Mouse (Mus musculus) liver, embryonic 14.5 days (tissue): ENCODE results near the gene Gtdc1. TPM values are rescaled to one million over a fixed set of nuclear protein-coding genes. Genes with fewer than 3 reads are reported as not detected.

Source experiments
- ATAC-seq: fragments of 200-750 bp; cut with Nextera tagmentation; 2 replicates; pipeline ENCODE4 v1.8.0; 2017; ENCODE audit warnings: moderate number of reproducible peaks, mild to moderate bottlenecking, moderate library complexity; ENCODE audit not compliant: insufficient read depth
- DNase-seq, 3 experiments: peaks; one replicate each; pipeline ENCODE4 v3.0.0-alpha.2; 2012 to 2013; ENCODE audit warnings: low read depth in 3 of 3, low spot score in 3 of 3
- H3K27ac ChIP-seq: fragments of 300-500 bp; sonication (generic); 2 replicates; pipeline ENCODE4 v1.5.1; 2014; ENCODE audit warnings: moderate library complexity, mild to moderate bottlenecking, control low read depth, inconsistent platforms
- H3K27me3 ChIP-seq: fragments of 300-500 bp; sonication (generic); 2 replicates; pipeline ENCODE4 v1.6.1; 2014; ENCODE audit warnings: mild to moderate bottlenecking, low read length, moderate library complexity; ENCODE audit not compliant: control insufficient read depth, insufficient read depth
- H3K36me3 ChIP-seq: fragments of 300-500 bp; sonication (generic); replicated peaks from 2 replicates; pipeline ENCODE4 v1.6.1; 2014; ENCODE audit warnings: low read depth; ENCODE audit not compliant: control insufficient read depth, insufficient read depth
- H3K4me1 ChIP-seq, 2 experiments: fragments of 200-500 bp in 1 of 2; fragments of 300-500 bp in 1 of 2; sonication (generic) in 1 of 2; replicated peaks; 2 replicates each; pipeline ENCODE4 v1.6.1; 2012 to 2014; ENCODE audit warnings: antibody characterized with exemption in 1 of 2, inconsistent platforms in 1 of 2, low read length in 1 of 2; ENCODE audit not compliant: control insufficient read depth in 2 of 2, insufficient read depth in 2 of 2
- H3K4me2 ChIP-seq: fragments of 300-500 bp; sonication (generic); 2 replicates; pipeline ENCODE4 v1.6.1; 2014; ENCODE audit warnings: low read depth, mild to moderate bottlenecking, control low read depth, moderate library complexity
- H3K4me3 ChIP-seq, 2 experiments: fragments of 200-500 bp in 1 of 2; fragments of 300-500 bp in 1 of 2; sonication (generic) in 1 of 2; 2 replicates each; pipeline ENCODE4 v1.5.1; 2012 to 2014; ENCODE audit warnings: low read depth in 2 of 2, low read length in 2 of 2, mild to moderate bottlenecking in 2 of 2, control low read depth in 1 of 2, inconsistent platforms in 1 of 2, moderate library complexity in 1 of 2; ENCODE audit not compliant: insufficient read depth in 1 of 2
- H3K9ac ChIP-seq: fragments of 300-500 bp; sonication (generic); replicated peaks from 2 replicates; pipeline ENCODE4 v1.6.1; 2014; ENCODE audit warnings: mild to moderate bottlenecking, control low read depth, moderate library complexity
- H3K9me3 ChIP-seq: fragments of 300-500 bp; sonication (generic); 2 replicates; pipeline ENCODE4 v1.6.1; 2016; ENCODE audit warnings: low read length, mixed read lengths; ENCODE audit not compliant: control insufficient read depth
- CTCF ChIP-seq: IDR thresholded peaks from 2 replicates; pipeline ENCODE4 v1.5.1; 2016; ENCODE audit warnings: antibody characterized with exemption, low read depth, control low read depth
- EP300 ChIP-seq: IDR thresholded peaks from 2 replicates; pipeline ENCODE4 v1.6.1; 2016; ENCODE audit warnings: antibody characterized with exemption, low read depth
- WGBS: fragments of 180-500 bp; shearing (Covaris S2); extraction: QIAGEN DNeasy Blood & Tissue Kit; methylation state at CpG from one replicate; pipeline ENCODE4 v1.1.7; 2014; ENCODE audit not compliant: insufficient replicate concordance; 5-methylcytosine and 5-hydroxymethylcytosine counted together
- polyA plus RNA-seq, 2 experiments: library from polyadenylated mRNA; depleted of rRNA in 1 of 2; stranded (reverse) in 1 of 2; unstranded in 1 of 2; fragments of >200 nt; fragmentation: Nextera tagmentation in 1 of 2; extraction: Ambion mirVana in 1 of 2; gene quantifications; 2 replicates each; pipeline versions ENCODE4 v1.2.1 to v1.2.3; 2012 to 2014

Gtdc1 gene
- polyA plus RNA-seq, 2 experiments = 3.6 to 5.8 TPM

GRCm38 (mm10) chr2:44829753-44830152 is 97.7 kb downstream of the Gtdc1 start:
- ATAC-seq (no peak), DNase-seq (no peak)
- Histone ChIP-seq H3K9ac (no peak overlapping the region), H3K36me3 (no peaks in the 10 kb centered on the region), H3K4me3 (no peak overlapping the region), H3K27me3 (no peaks in the 10 kb centered on the region), H3K4me2 (no peak overlapping the region), H3K27ac (no peak overlapping the region), H3K9me3 (no peaks in the 10 kb centered on the region), H3K4me1 (no peaks in the 10 kb centered on the region)
- TF ChIP-seq CTCF = no peak
- no peak for TF ChIP-seq EP300
- WGBS = 42% methylated on average over 2 of the region's 2 CpGs

- DNase-seq (no peak), ATAC-seq (no peak)
- Histone ChIP-seq H3K27me3 (no peaks in the 10 kb centered on the region), H3K4me1 (no peaks in the 10 kb centered on the region), H3K4me3 (no peak overlapping the region), H3K36me3 (no peaks in the 10 kb centered on the region), H3K9ac (no peak overlapping the region), H3K27ac (no peak overlapping the region), H3K4me2 (no peak overlapping the region), H3K9me3 (no peaks in the 10 kb centered on the region)
- 48% methylated on average over 2 of the region's 2 CpGs for WGBS
- TF ChIP-seq EP300 = no peak
- no peak for TF ChIP-seq CTCF
Observed at GRCm38 (mm10) chr2:44829346-44829745, 98.1 kb downstream of the Gtdc1 start.

- no peaks in the 10 kb centered on the region for H3K4me1 ChIP-seq
- no peak overlapping the region for H3K4me3 ChIP-seq
- H3K4me2 ChIP-seq = no peak overlapping the region
- TF ChIP-seq EP300 = no peak
- no peak for TF ChIP-seq CTCF
- H3K9me3 ChIP-seq = no peaks in the 10 kb centered on the region
- H3K36me3 ChIP-seq = no peaks in the 10 kb centered on the region
- ATAC-seq = no peak
- no peak overlapping the region for H3K27ac ChIP-seq
- H3K9ac ChIP-seq = no peak overlapping the region
- WGBS = 76% methylated on average over 3 of the region's 3 CpGs
- DNase-seq = no peak
- no peaks in the 10 kb centered on the region for H3K27me3 ChIP-seq
Observed at GRCm38 (mm10) chr2:44826609-44827008, 100.8 kb downstream of the Gtdc1 start.

- no peak overlapping the region for H3K27ac ChIP-seq
- DNase-seq (no peak), ATAC-seq (no peak)
- H3K4me1 ChIP-seq = no peaks in the 10 kb centered on the region
- no peak overlapping the region for H3K4me2 ChIP-seq
- H3K9ac ChIP-seq = no peak overlapping the region
- no peaks in the 10 kb centered on the region for H3K27me3 ChIP-seq
- no peak overlapping the region for H3K4me3 ChIP-seq
- TF ChIP-seq EP300 = no peak
- TF ChIP-seq CTCF = no peak
- no peaks in the 10 kb centered on the region for H3K9me3 ChIP-seq
- H3K36me3 ChIP-seq = no peaks in the 10 kb centered on the region
Observed at GRCm38 (mm10) chr2:44817787-44818186, 109.7 kb downstream of the Gtdc1 start.

DNA sequence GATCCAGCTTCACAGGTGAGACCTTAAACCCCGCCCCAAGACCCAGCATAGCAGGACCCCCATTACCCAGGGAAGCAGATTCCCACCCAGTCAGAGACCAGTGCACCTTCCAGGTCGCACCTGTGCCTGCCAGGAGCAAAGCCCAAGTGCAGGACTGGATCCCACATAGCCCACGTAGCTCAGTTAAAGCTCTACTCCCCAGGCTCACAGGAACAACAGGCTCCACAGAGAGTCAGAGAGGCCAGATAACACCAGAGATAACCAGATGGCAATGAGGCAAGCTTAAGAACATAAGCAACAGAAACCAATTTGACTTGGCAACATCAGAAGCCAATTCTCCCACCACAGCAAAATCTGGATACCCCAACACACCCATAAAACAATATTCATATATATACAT is 113.7 kb downstream of the Gtdc1 start:
- Histone ChIP-seq H3K36me3 (no peaks in the 10 kb centered on the region), H3K4me3 (no peak overlapping the region), H3K27me3 (no peaks in the 10 kb centered on the region), H3K9ac (no peak overlapping the region), H3K9me3 (no peaks in the 10 kb centered on the region), H3K4me1 (no peaks in the 10 kb centered on the region), H3K27ac (no peak overlapping the region), H3K4me2 (no peak overlapping the region)
- ATAC-seq = no peak
- 36% methylated on average over 3 of the region's 3 CpGs for WGBS
- DNase-seq = no peak
- TF ChIP-seq CTCF (no peak), EP300 (no peak)

DNA sequence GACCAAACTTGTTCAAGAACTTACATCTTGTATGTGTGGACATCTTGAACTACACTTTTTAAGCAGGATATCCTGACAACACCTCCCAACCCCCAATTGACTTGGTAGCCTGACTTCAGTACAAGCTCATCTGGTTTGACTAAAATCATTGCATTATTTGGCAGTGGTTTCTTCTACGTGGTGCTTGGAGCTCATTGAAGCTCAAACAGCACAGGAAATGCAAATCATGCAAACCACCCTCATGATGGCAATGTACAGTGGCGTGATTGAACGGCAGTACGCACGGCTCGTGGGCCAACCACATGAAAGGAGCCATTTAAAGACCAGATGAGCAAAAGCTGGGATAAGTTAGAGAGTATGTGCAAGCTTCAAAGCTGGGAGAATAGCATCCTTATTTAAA is 123.0 kb downstream of the Gtdc1 start:
- no peak for TF ChIP-seq EP300
- no peak for TF ChIP-seq CTCF
- no peak overlapping the region for H3K4me2 ChIP-seq
- H3K36me3 ChIP-seq = no peaks in the 10 kb centered on the region
- H3K9me3 ChIP-seq = no peaks in the 10 kb centered on the region
- no peak overlapping the region for H3K4me3 ChIP-seq
- no peak for DNase-seq
- H3K4me1 ChIP-seq = no peaks in the 10 kb centered on the region
- no peaks in the 10 kb centered on the region for H3K27me3 ChIP-seq
- whole genome bisulfite sequencing = 75% methylated on average over 6 of the region's 6 CpGs
- no peak overlapping the region for H3K9ac ChIP-seq
- ATAC-seq = no peak
- H3K27ac ChIP-seq = no peak overlapping the region
